Mouse (Mus musculus): ENCODE data around the gene Zfp980. TPM values are rescaled to one million over a fixed set of nuclear protein-coding genes. Genes with fewer than 3 reads are reported as not detected.

Gene Zfp980
- polyA plus RNA-seq (2014; fragmentation: Illumina TruSeq; extraction: RNeasy Lipid Tissue Mini Kit (QIAGEN cat#74804); ENCODE audit: low read depth, low replicate concordance), result not detected

DNA sequence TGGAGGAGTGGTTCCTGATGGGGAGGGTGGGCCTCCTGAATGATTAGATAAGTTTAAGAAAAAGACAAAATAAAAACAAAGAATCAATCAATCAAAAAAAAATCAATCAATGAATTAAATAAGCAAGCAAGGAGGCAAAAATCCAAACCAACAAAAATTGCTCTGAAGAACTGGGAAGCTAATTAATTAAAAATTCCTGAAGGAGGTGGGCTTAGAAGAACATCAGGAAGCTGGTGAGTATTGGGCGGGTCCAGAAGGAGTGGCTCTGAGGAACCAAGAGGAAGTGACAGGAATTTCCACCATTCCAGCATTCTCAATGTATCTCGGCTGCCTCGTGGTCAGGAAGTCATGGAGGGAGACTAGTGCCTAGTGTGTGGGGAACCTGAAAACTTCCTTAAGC lies at the start of gene Zfp980:
Zfp980 (plus strand) TSS at position 301 of the 400 bp plus-strand sequence.

Other genes starting within 250 kb of the Zfp980 start
- not detected for gene Zfp990, start 159.9 kb upstream of the Zfp980 start, polyA plus RNA-seq (2014; fragmentation: Illumina TruSeq; extraction: RNeasy Lipid Tissue Mini Kit (QIAGEN cat#74804); ENCODE audit: low read depth, low replicate concordance)
- gene Gm13212, start 85.5 kb upstream of the Zfp980 start, polyA plus RNA-seq (2014; fragmentation: Illumina TruSeq; extraction: RNeasy Lipid Tissue Mini Kit (QIAGEN cat#74804); ENCODE audit: low read depth, low replicate concordance), result 1.2 TPM
- gene Zfp986, start 198.1 kb downstream of the Zfp980 start, polyA plus RNA-seq (2014; fragmentation: Illumina TruSeq; extraction: RNeasy Lipid Tissue Mini Kit (QIAGEN cat#74804); ENCODE audit: low read depth, low replicate concordance), result not detected